Mouse (Mus musculus) E14TG2a.4 (cell line): ENCODE measurements at regions not wholly inside any gene's neighbourhood (a gene's known extent, or its start where the extent isn't known, plus 50 kb on each side); places are given as distances from the start of the nearest gene placed in this dataset.

Experiments used
- H3K27me3 ChIP-seq: 2 replicates; pipeline ENCODE4 v1.6.1; 2014; ENCODE audit warnings: low read length, control low read depth; ENCODE audit not compliant: insufficient read depth
- H3K36me3 ChIP-seq: 2 replicates; pipeline ENCODE4 v1.6.1; 2014; ENCODE audit warnings: low read length, control low read depth; ENCODE audit not compliant: insufficient read depth
- H3K4me1 ChIP-seq: replicated peaks from 2 replicates; pipeline ENCODE4 v1.6.1; 2014; ENCODE audit warnings: low read depth, low read length, control low read depth
- H3K4me3 ChIP-seq: replicated peaks from 2 replicates; pipeline ENCODE4 v1.5.1; 2014; ENCODE audit warnings: mild to moderate bottlenecking, low read length
- H3K9me3 ChIP-seq: 2 replicates; pipeline ENCODE4 v1.6.1; 2014; ENCODE audit warnings: low read length, control low read depth
- CTCF ChIP-seq: conservative IDR thresholded peaks from 2 replicates; pipeline ENCODE4 v1.5.1; 2014; ENCODE audit warnings: low read length
- NANOG ChIP-seq: IDR thresholded peaks from 2 replicates; pipeline ENCODE4 v1.6.1; 2014; ENCODE audit warnings: borderline replicate concordance, low read length, mixed read lengths
- POU5F1 ChIP-seq: IDR thresholded peaks from 2 replicates; pipeline ENCODE4 v1.6.1; 2014; ENCODE audit warnings: low read length, borderline replicate concordance

DNA sequence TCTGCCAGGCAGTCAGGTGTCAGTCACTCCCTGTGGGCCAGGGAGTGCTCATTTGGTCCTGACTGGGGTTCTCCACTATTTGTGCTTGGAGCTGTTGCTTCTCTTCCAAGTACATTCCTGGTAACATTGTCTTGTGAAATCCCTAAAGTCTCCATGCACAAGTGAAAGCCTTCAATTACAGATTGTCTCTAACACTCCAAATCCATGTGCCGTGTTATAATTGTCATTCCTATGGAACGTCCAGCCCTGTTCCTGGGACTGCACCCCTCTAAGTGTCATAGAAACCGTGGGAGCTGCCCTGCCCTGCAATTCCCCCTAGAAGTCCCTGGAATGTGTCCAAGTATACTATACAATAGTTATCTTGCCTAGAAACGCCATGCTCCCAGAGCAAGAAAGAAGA, 181.1 kb downstream of the Rnd3 start:
- H3K36me3 ChIP-seq = no peaks in the 10 kb centered on the region
- H3K4me1 ChIP-seq = peaks cover 30% of the 10 kb centered on the region
- no peak overlapping the region for H3K4me3 ChIP-seq
- peaks cover 3% of the 10 kb centered on the region; the same call in 1 of the 2 replicates for H3K27me3 ChIP-seq
- TF ChIP-seq CTCF (no peak), NANOG (no peak), POU5F1 (no peak)
- H3K9me3 ChIP-seq = peaks cover 8% of the 10 kb centered on the region

DNA sequence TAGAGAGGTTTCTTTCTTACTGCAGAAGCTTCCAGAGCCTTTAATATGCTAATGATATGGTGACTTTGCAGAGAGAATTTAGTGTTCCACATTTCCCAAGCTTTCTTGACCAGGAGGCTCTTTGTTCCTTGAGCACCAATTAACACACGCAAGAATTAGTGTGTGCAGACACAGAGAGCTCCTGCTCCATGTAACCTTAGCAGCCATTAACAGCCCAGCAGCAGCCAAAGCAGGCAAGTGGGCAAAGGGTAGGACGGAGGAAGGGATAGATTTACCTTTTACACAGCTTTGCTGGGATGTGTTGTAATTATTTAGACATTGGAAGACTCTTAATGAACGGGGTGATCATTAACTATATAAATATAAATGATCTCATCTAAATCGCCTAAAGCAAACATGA, 181.8 kb downstream of the Rnd3 start:
- no peaks in the 10 kb centered on the region for H3K36me3 ChIP-seq
- H3K4me3 ChIP-seq = no peak overlapping the region
- H3K4me1 ChIP-seq = peaks cover 29% of the 10 kb centered on the region
- TF ChIP-seq POU5F1 (no peak), CTCF (no peak), NANOG (no peak)
- H3K9me3 ChIP-seq = peaks cover 8% of the 10 kb centered on the region
- peaks cover 3% of the 10 kb centered on the region; the same call in 1 of the 2 replicates for H3K27me3 ChIP-seq

DNA sequence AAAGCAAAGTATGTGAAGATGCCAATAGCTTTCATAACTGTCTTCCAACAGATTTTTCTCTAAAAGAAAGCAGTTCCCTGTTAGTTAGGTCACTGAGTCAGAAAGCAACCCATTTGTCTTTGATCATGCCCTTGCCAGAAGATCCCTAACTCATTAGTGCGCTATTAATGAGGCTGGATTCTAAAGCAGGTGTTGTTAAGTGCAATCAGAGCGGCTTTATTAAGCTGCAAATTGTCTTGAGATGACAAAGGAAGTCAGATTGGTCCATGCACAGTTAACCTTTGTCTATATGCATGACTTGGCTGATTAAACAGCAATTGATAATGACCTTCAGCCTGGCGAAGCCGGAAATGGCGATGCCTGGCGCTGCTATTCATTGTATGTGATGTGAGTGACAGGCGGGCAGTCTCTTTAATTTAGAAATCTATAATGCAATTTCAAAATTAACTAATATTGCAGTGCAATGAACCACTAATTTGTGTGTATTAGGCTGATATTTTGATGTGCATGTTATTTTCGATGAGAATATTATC, 183.4 kb downstream of the Rnd3 start:
- Histone ChIP-seq H3K27me3 (peaks cover 3% of the 10 kb centered on the region; the same call in 1 of the 2 replicates), H3K4me1 (peaks cover 17% of the 10 kb centered on the region), H3K4me3 (no peak overlapping the region), H3K9me3 (peaks cover 9% of the 10 kb centered on the region), H3K36me3 (no peaks in the 10 kb centered on the region)
- TF ChIP-seq POU5F1 (no peak), NANOG (peak; percentile 90), CTCF (no peak)

GRCm38 (mm10) chr2:50964062-50964461, 184.8 kb downstream of the Rnd3 start:
- Histone ChIP-seq H3K4me3 (no peak overlapping the region), H3K4me1 (peaks cover 17% of the 10 kb centered on the region), H3K27me3 (no peaks in the 10 kb centered on the region), H3K36me3 (no peaks in the 10 kb centered on the region), H3K9me3 (peaks cover 10% of the 10 kb centered on the region)
- TF ChIP-seq NANOG (no peak), POU5F1 (no peak), CTCF (no peak)

DNA sequence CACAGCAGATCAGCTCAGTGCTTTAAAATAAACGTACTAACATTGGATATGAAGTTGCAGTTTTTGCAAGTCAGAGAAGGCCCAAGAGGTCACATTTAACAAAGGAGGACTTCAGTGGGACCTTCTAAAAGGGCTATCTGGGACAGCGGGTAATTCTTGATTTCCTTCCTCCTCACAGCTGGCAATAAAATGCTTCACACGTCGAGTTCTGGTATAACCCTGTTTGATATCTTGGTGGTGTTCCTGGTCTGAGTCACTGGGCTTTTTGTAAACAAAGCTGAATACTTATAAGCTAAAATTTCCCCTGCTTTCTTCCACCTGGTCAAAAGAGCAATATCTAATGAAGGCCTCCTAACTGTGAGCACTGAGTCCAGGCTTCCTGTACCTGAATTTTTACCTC, 187.9 kb downstream of the Rnd3 start:
- peaks cover 12% of the 10 kb centered on the region; the same call in 1 of the 2 replicates for H3K4me1 ChIP-seq
- H3K9me3 ChIP-seq = peaks cover 7% of the 10 kb centered on the region
- TF ChIP-seq POU5F1 (no peak), NANOG (no peak), CTCF (no peak)
- H3K4me3 ChIP-seq = no peak overlapping the region
- H3K27me3 ChIP-seq = no peaks in the 10 kb centered on the region
- no peaks in the 10 kb centered on the region for H3K36me3 ChIP-seq

GRCm38 (mm10) chr2:50959323-50959722, 189.6 kb downstream of the Rnd3 start:
- no peaks in the 10 kb centered on the region for H3K4me1 ChIP-seq
- no peaks in the 10 kb centered on the region for H3K36me3 ChIP-seq
- peaks cover 7% of the 10 kb centered on the region for H3K9me3 ChIP-seq
- no peaks in the 10 kb centered on the region for H3K27me3 ChIP-seq
- H3K4me3 ChIP-seq = no peak overlapping the region
- TF ChIP-seq CTCF = no peak

GRCm38 (mm10) chr2:50954361-50955066, 194.4 kb downstream of the Rnd3 start:
- no peaks in the 10 kb centered on the region for H3K36me3 ChIP-seq
- TF ChIP-seq POU5F1 = no peak
- TF ChIP-seq CTCF = no peak
- no peak for TF ChIP-seq NANOG
- H3K9me3 ChIP-seq = no peaks in the 10 kb centered on the region

GRCm38 (mm10) chr2:50951027-50951426, 197.9 kb downstream of the Rnd3 start:
- Histone ChIP-seq H3K4me1 (no peaks in the 10 kb centered on the region), H3K4me3 (no peak overlapping the region), H3K36me3 (no peaks in the 10 kb centered on the region), H3K9me3 (no peaks in the 10 kb centered on the region), H3K27me3 (no peaks in the 10 kb centered on the region)
- no peak for TF ChIP-seq POU5F1
- no peak for TF ChIP-seq CTCF

More at GRCm38 (mm10) chr2:50954361-50955066, 194.4 kb downstream of the Rnd3 start:
- no peaks in the 10 kb centered on the region for H3K27me3 ChIP-seq
- H3K4me1 ChIP-seq = no peaks in the 10 kb centered on the region
- no peak overlapping the region for H3K4me3 ChIP-seq

DNA sequence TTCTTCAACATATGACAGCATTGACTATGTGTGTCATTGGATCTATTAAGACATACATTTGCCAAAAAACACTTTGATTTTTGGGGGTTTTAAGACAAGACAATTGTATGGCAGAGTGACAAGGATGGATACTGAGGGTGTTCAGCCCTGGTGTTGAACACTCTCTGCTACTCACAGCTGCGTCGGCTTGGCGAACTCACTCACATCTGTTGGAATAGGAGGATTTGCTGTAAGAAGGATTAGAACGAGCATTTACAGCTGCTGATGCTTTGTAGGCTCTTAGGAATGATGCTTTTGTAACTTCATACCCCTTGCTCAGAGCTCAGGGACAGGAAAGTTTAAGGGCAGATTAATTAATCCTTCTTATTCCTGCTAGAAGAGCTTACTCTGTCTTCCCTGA, 199.2 kb downstream of the Rnd3 start:
- TF ChIP-seq POU5F1 = no peak
- TF ChIP-seq CTCF = no peak
- TF ChIP-seq NANOG = no peak
- Histone ChIP-seq H3K4me3 (no peak overlapping the region), H3K27me3 (no peaks in the 10 kb centered on the region; the same call in 1 of the 2 replicates), H3K9me3 (no peaks in the 10 kb centered on the region), H3K4me1 (no peaks in the 10 kb centered on the region), H3K36me3 (no peaks in the 10 kb centered on the region)
